Mouse (Mus musculus): ENCODE measurements around the gene Usp20.

The Usp20 gene

GRCm38 (mm10) chr2:31040043-31040442 is 58.0 kb downstream of the Usp20 start:
- DNase-seq (ENCODE audit: inconsistent age in 2 of 2, low spot score in 1 of 2): no peak

- peak in 1 of 2 experiments; percentile 51 for DNase-seq (ENCODE audit: inconsistent age in 2 of 2, low spot score in 1 of 2)
Observed at GRCm38 (mm10) chr2:31040487-31040886, 58.4 kb downstream of the Usp20 start.

GRCm38 (mm10) chr2:31041386-31041785 is 59.3 kb downstream of the Usp20 start:
- peak; percentile 73 to 78 for DNase-seq (ENCODE audit: inconsistent age in 2 of 2, low spot score in 1 of 2)

GRCm38 (mm10) chr2:31042881-31043280 is 60.8 kb downstream of the Usp20 start:
- DNase-seq (ENCODE audit: inconsistent age in 2 of 2, low spot score in 1 of 2): no peak

- DNase-seq (ENCODE audit: inconsistent age in 2 of 2, low spot score in 1 of 2): no peak
Observed at GRCm38 (mm10) chr2:31043856-31044255, 61.8 kb downstream of the Usp20 start.

- DNase-seq (ENCODE audit: inconsistent age in 2 of 2, low spot score in 1 of 2): no peak
Observed at GRCm38 (mm10) chr2:31048037-31048436, 66.0 kb downstream of the Usp20 start.

GRCm38 (mm10) chr2:31052441-31052840 is 70.4 kb downstream of the Usp20 start:
- no peak for DNase-seq (ENCODE audit: inconsistent age in 2 of 2, low spot score in 1 of 2)

- no peak for DNase-seq (ENCODE audit: inconsistent age in 2 of 2, low spot score in 1 of 2)
Observed at GRCm38 (mm10) chr2:31053426-31053825, 71.3 kb downstream of the Usp20 start.

GRCm38 (mm10) chr2:31053851-31054340 is 71.8 kb downstream of the Usp20 start:
- DNase-seq (ENCODE audit: inconsistent age in 2 of 2, low spot score in 1 of 2): no peak

GRCm38 (mm10) chr2:31056070-31056469 is 74.0 kb downstream of the Usp20 start:
- DNase-seq (ENCODE audit: inconsistent age in 2 of 2, low spot score in 1 of 2): no peak

GRCm38 (mm10) chr2:31057549-31058177 is 75.6 kb downstream of the Usp20 start:
- DNase-seq (ENCODE audit: inconsistent age in 2 of 2, low spot score in 1 of 2): no peak

GRCm38 (mm10) chr2:31058443-31058842 is 76.4 kb downstream of the Usp20 start:
- no peak for DNase-seq (ENCODE audit: inconsistent age in 2 of 2, low spot score in 1 of 2)

GRCm38 (mm10) chr2:31060271-31060670 is 78.2 kb downstream of the Usp20 start:
- DNase-seq (ENCODE audit: inconsistent age in 2 of 2, low spot score in 1 of 2): no peak

- no peak for DNase-seq (ENCODE audit: inconsistent age in 2 of 2, low spot score in 1 of 2)
Observed at GRCm38 (mm10) chr2:31060787-31061730, 79.0 kb downstream of the Usp20 start.

GRCm38 (mm10) chr2:31061868-31062628 is 80.0 kb downstream of the Usp20 start:
- no peak for DNase-seq (ENCODE audit: inconsistent age in 2 of 2, low spot score in 1 of 2)

- DNase-seq (ENCODE audit: inconsistent age in 2 of 2, low spot score in 1 of 2): no peak
Observed at GRCm38 (mm10) chr2:31066019-31066789, 84.1 kb downstream of the Usp20 start.

GRCm38 (mm10) chr2:31067059-31067595 is 85.0 kb downstream of the Usp20 start:
- no peak for DNase-seq (ENCODE audit: inconsistent age in 2 of 2, low spot score in 1 of 2)

- DNase-seq (ENCODE audit: inconsistent age in 2 of 2, low spot score in 1 of 2): no peak
Observed at GRCm38 (mm10) chr2:31067696-31068245, 85.7 kb downstream of the Usp20 start.

- DNase-seq (ENCODE audit: inconsistent age in 2 of 2, low spot score in 1 of 2): peak; percentile 33 to 73
Observed at GRCm38 (mm10) chr2:31068246-31069113, 86.4 kb downstream of the Usp20 start.

All from adrenal gland, adult (tissue).